Mouse (Mus musculus) frontal cortex, postnatal 36 days (tissue): ENCODE data around the gene Nr5a2.

Experiments used
- DNase-seq, 2 experiments: peaks; one replicate each; pipeline ENCODE4 v3.0.0; 2022; ENCODE audit warnings: low spot score in 2 of 2

Nr5a2 gene

DNA sequence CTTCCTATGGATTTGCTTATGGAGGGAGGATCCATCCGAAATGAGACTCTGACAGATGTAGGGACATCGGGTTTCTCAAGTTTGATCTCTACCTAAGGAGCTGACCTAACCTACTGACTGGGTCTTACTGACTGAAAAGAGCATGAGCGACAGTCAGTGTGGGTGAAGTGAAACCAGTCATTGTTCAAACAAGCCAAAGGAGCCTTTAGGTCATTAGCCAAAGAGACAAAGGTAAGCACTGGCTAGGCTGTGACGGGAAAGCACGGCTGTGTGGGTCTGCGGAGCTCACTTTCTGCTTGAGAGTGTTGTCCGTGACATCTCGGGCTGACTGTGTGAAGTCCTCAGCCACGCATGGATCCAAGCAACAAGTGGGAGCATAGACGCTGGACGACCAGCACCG is 50.1 kb downstream of the Nr5a2 start:
- no peak for DNase-seq

DNA sequence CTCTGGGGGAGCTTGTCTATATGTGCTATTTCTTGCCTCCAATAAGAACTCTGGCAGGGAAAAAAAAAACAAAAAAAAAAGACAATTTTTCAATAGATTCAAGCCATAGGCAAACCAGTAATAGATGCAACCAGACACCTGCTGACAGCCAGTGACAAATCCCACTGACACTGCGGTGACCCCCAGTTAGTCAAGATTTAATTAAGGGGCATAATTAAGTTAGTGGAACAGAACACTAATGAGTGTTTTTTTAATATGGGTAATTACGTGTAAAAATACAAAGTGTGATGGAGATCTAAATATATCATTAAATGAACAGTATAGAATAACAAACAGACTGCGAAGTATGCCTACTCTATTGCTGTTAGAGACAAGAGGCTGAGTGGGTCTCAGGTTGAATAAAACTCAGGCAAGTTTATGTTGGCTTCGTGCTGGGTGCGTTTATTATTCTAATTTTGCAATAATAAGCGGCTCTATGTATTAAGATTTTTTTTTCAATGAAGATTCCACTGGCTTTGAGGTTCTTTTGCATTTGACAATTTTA is 50.7 kb downstream of the Nr5a2 start:
- DNase-seq, result no peak

DNA sequence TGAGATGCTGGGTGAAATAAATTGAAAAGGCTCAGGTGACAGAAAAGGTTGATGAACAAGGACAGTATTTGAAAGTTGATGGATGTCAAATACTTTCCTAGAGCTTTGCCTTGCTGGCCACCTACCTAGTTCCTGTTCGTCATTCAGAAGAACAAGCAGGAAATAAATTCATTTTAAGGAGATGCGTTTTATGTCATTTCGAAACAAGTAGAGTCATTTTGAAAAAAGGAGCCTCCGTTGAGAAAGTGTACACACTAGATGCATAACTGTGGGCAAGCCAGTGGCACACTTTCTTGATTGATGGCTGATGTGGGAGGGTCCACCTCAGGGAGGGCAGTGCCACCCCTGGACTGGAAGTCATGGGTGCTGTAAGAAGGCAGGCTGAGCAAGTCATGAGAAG is 62.1 kb downstream of the Nr5a2 start:
- no peak for DNase-seq

DNA sequence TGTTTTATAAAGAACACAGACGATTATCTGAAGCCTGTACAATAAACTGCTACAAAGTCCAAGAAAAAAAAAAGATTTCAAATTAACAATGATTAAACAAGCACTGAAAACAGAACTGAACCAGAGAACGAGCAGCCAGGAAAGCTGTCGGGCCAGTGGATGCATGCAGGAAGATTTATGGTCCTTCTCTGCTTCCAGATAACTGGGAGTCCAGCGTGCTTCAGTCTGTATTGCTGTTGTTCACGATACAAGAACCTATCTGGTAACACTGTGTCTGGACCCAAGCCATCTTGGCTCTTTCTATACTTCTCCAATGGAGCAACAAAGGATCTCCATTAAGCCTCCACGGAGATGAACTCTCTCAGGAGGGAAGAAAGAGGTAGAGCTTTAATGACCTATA is 63.9 kb downstream of the Nr5a2 start:
- DNase-seq, result no peak

DNA sequence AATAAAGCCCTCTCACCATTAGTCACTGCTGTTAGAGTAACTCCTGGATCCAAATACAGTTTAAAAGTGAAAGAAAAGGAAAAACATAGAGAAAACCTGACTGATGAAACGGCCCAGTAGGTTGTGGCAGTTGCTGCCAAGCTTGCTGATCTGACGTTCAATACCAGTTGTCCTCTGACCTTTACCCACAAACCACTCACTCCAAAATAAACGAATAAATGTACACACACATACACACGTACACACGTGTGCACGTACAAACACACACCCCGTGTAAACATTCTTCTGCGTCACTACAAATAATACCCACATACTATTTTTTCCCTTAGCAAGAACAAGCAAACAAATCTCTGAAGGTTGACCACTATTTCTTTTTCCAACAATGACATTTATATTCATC is 64.4 kb downstream of the Nr5a2 start:
- DNase-seq, result no peak

DNA sequence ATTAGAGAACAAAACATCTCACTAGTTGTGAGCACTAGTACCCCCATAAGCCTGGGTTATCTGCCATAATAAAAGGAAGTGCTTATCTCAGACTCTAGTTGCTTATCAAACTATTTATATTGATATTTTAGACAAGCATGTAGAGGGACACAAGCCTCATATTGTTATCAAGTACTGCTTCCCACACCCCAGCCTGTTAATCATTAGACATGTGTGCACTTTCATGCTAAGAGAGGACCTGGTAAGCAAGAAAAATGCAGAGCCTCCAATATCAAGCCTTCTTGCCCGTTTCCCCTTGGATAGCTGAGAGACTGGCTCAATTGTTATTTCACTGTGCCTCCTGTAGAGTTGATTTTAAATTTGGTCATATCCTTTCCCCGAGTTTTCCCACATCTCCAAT is 65.5 kb downstream of the Nr5a2 start:
- DNase-seq, result no peak

DNA sequence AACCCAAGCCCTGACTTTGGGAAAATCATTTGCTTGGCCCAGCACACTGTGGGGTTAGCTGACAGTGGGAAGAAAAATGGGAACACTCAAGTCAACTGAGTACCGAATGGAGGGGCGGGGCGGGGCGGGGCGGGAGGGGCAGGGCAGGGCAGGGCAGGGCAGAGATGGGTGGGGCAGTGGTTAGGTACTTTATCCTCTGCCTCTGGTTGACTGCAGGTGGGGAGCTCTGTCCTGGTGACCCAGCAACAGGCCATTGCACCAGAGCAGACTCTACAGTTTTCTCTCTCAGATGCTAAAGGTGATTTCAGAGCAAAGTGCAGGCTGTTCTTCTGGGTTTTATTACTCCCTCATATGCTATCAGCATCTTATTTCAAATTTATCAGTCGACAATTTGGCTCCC is 67.1 kb downstream of the Nr5a2 start:
- no peak for DNase-seq

DNA sequence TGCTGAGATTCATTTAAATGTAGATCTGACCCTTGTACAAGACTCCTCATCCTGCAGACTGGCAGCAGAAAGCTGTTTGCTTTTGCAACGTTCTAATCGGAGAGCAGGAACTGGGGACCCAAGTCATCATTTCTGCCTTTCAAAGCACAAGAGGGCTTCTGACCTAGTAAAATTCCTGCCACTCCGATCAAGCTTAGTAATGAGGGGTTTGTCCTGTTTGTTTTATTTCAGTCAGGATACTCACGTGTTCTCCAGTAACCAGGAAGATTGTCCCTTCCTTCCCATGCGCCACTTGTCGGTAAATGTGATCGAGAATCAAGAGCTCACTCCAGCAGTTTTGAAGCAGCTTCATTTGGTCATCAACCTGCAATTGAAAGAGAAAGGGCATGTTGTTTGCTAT is 69.8 kb downstream of the Nr5a2 start:
- no peak for DNase-seq

DNA sequence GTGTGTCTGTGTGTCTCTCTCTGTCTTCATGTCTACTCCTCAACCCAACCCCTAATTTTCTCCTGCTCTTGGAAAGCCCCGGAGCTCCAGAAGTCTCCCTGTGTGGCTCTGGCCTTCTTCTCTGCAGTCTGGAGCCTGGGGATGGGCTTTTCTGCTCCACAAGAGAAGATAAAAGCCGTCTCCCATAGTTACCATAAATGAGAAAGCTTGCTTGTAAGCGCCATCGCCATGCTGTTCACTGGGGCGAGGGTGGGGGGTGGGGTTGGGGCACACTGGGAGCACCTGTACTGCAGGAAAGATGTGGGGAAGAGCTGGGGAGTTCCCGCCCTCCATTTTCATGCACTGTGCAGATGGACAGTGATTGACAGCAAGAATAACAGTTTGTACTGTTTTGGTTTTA is 71.5 kb downstream of the Nr5a2 start:
- DNase-seq, result no peak

DNA sequence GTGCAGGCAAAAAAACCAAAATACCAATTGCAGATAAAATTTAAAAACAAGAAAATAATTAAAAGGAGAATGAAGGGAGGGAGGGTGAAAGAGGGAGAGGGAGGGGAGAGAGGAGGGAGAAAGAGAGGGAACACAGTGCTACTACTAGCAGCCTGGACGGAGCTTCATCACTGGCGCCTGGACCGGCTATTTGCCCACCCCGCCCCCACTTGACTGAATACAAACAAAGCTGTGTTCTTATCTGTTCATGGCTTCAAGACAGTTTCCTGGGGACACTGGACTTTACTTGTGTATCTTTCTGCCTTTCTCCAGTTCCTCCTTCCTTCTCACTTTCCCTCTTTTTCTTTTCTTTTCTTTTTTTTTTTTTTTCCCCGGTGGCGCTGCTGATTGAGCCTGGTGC is 73.6 kb downstream of the Nr5a2 start:
- DNase-seq, result no peak

DNA sequence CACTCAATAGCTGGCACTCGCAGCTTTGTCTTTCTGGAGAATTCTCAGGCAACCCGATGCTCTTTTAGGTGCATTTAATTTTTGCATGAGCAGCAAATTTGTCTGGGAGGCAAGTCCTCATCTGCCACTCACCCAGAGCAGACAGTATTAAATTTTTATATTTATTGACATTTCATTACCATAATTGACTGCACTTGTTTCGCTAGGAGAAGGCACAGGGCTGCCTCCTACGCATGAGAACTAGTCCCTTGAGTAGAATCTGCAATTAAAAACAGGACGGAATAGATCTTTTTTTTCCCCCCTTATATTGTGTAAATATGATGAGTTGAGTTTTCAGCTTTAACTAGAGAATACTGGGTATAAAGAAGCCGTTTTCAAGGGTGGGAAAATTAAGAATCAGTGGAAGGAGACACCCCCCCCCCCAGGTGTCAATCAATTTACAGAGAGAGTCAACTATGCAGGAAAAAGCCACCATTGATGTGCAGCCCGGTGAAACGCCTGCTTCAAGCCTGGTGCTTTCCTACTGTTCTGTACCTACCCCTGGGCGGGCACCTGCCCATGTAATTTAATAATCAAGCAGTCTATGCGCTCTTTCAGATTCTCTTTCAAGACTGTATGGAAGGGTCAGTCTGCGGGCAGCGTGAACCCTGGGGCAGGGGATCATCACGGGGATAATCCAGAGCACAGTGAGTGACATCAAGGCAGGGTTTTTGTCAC is 76.6 kb downstream of the Nr5a2 start:
- DNase-seq, result no peak

DNA sequence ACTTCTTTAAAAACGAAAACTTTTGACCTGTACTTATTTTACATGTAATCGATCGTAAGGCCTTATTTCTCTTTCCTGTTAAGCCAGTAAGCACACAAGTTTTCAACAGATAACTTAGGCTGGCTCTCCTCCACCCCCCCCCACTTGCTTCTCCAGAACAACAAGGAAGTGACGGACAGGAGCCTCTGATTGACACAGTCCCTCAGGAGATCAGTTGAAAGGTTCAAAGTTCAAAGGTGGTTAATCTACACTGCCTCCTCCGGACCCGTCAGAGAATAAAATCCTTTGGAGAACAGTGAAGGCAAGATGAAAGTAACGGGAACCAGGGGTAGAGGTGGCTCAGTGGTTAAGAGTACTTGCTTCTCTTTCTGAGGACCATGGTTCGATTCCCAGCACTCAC is 80.0 kb downstream of the Nr5a2 start:
- DNase-seq, result no peak

DNA sequence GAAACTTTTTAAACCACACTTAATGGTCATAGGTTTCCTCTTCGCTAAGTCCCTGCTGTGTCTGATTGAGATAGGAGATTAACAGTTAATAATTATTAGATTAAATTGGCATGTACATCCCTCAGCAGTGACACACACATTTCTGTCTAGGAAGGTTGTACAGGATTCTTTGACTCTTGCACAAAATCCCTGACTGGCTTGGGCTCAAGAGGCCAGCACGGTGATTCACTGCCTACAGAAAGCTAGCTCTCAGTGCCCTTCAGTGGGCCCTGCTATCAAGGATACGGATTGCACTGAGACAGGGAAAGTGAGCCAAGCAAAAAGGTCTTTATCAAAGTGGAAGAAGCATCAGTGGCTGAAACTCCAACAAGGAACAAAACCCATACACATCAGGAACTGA is 85.2 kb downstream of the Nr5a2 start:
- no peak for DNase-seq

DNA sequence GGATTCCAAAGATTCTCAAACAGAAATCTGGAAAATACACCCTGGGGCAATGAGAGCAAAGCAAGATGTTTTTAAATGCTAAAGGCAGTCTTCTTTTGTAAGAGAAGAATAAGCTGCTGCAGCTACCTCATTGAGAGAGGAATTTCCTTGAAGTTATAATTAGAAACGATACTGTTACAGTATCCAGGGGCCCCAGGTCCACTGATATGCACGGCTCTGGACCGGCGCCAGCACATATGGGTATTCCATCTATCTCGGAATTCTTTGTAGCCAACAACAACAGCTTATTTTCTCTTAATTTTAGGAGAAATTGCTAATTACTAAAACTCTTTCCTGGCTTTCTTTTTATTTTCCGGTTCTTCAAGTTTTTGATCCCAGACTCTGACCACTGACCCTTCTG is 91.3 kb downstream of the Nr5a2 start:
- DNase-seq, result no peak

DNA sequence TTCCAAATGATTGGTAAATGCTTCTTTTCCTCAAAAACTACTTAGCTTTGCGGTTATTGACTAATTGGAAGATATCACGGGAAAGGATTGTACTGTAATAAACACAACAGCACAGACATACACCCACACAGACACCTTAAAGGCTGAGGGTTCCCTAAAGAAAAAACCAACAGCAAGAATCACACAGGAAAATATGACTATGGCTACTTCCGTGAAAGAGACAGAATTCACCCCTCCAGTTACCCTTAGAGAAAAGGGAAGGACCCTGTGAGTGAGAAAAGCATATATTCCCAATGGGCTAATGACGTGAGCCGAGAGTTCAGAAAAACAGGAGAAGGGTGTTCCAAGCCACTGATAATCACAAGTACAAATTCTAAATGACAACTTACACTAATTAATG is 92.0 kb downstream of the Nr5a2 start:
- no peak for DNase-seq

DNA sequence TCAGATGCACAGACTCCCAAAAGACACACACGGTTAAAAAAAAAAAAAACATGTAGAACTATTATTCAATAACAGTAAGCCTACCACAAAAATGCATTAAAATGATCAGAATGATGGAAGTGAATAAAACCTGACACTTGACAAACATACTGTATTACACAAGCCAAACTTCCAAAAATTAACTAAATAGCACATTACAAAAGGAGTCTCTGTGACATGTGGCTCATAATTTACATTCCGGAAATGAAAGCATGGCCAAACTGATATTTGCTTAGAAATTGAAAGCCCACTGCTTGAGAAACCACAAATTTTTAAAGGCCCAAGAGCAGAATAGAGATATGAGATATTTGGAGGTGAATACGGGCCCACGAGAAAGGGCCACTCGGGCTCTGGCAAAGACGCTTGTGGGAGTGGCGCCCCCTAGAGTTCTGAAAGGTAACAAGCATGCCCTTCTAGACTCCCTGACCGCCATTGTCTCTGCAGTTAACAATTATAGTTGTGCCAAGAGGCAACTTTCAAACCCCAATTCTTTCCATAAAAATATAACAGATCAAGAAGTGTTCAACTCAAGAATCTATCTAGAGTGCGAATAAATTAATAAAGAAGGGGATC is 93.7 kb downstream of the Nr5a2 start:
- no peak for DNase-seq

DNA sequence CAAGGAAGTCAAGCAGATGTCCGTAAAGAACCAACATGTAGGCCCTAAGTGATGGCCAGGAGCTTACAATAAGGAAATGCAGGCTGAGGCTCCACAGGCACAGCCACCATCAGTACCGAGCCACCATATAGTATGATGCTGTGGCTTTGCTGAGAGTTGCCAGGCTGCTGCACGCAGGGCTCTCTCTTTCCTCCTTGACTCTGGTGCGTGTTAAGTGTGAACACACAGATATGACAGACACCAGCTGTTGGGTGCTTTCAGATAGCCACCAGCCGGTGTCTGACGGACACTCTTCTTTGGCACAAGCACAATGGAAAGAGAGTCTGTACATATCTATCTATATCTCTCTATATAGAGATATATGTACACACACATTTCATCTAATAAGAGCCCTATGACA is 97.0 kb downstream of the Nr5a2 start:
- no peak for DNase-seq

DNA sequence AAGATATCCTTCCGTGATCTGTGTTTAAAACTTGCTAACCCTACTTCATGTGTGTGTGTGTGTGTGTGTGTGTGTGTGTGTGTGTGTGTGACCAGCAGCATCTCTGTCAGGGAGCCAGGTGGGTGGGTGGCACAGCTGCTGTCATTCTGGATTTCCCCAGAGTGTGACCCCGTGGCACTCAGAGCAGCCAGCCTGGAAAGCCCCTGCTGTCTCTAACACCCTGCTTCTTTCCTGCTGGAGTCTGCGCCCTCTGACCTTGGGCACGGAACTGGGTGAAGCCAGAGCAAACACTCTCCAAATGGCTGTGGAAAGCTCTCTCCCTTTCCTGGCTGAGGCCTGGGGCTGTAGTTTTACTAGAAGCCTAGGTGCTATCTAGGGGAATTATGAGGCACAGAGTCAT is 100.8 kb downstream of the Nr5a2 start:
- no peak for DNase-seq

DNA sequence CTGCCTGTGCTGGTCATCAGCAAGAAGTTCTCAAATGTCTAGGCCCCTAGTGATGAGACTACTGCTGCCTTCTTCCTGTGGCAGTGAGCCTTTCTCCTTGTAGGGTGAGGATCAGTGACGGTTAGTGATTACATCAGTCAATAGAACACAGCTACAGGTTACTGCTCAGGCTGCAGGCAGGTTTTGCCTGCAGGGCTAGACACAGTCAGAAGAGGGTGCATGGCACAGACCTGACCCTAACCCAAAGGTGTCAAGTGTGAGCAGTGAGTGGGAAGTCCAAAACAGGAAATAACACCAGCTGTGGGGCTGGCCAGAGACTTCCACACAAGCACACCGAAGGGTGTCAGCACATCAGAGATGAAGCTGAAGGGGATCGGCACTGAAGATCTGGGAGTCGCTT is 101.5 kb downstream of the Nr5a2 start:
- no peak for DNase-seq

DNA sequence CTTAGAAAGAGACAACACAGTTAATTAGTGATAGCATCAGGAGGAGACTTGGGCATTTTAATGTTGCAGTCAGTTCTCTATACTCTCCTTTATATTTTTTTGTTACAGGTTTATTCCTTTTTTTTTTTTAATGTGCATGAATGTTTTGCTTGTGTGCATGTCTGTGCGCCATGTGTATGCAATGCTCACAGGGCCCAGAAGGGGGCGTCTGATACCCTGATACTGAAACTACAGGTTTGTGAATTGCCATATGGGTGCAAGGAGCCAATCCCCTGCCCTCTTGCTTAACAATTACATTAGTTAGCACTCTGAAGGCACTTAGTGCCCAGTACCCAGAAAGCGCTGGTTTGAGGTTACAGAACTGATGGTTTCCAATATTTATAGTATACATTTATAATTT is 104.1 kb downstream of the Nr5a2 start:
- DNase-seq, result no peak

DNA sequence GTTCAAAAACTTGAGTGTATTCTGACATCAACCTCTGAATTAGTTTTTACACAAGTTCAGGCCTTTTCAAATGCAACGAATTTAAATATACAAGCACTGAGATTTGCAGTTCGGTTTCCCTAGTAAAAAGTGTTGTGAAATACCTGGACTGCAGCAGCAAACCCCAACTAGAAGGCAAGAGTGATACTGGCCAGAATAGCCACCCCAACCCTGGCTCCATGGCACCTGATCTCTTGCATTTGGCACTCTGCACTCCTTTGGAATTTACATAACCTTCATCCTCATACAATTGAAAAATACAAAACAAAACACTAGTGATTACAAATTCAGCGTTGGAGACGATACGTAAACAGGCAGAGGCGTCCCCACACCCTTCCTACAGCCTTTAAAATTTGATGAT is 111.5 kb downstream of the Nr5a2 start:
- DNase-seq, result no peak

DNA sequence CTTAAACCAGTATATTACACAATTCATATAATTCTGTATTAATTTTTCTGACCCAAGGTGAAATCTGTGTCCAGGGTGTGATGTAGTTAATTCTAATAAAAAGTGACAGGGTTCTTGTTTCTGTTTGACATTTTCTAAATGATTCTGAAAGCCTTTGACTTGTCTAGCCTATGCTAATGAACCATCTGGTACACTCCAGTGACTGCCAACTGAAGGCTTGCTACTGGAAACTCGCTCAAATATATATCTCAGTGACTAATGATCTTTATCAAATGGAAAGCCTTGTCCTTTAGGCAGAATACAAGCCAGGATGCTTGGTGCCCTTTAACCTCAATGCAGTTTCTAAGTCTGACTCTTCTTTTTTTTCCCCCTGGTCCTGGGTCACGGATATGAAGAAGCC is 114.2 kb downstream of the Nr5a2 start:
- DNase-seq, result no peak

DNA sequence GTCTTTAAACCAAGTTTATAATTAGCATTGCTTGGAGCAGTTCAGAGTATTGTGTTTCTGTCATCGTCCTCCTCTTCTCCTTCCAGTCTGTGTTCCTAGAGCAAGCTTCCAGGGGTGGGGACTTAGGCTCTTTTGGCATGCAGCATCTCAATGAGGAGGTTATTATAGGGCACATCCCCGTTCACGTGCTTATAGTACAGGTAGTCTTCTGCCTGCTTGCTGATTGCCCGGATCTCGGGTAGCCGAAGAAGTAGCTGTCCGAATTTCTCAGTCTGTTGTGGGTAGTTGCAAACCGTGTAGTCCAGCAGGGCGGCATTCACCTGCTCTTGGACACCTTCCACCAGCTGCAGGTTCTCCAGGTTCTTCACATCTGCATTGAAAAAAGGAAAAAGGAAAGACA is 114.9 kb downstream of the Nr5a2 start:
- no peak for DNase-seq

DNA sequence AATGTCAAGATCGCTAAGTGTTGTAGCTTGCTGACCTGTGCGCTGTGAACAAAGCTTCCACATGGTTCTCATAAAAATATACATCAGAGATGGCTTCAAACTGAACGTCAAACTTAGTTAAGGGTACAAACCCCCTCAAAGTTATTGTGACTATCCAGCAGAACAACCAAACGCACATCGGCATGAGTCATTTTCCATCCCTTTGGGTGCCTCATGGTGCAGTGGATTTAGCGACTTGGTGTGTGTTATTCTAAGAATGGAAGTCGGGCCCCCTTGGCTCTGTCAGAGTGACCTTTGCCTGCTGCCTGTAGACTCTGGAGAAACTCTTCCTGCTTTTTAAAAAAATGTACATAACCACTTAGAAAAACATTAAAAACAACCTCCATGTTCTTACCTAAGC is 119.7 kb downstream of the Nr5a2 start:
- no peak for DNase-seq
